Mouse (Mus musculus): ENCODE measurements around the gene Cacna1d. TPM values are rescaled to one million over a fixed set of nuclear protein-coding genes. Genes with fewer than 3 reads are reported as not detected.

The Cacna1d gene
- polyA plus RNA-seq, 1 experiment from 2014 or later: 2.2 TPM

GRCm38 (mm10) chr14:30528961-30529360, 37.7 kb upstream of the Cacna1d start:
- H3K4me1 ChIP-seq (replicated peaks; ENCODE audit: control insufficient read depth, insufficient read depth): no peaks in the 10 kb centered on the region
- H3K27me3 ChIP-seq (ENCODE audit: control insufficient read depth, insufficient read depth, low read length): no peaks in the 10 kb centered on the region
- H3K9ac ChIP-seq (ENCODE audit: low read length): no peak overlapping the region
- no peak for DNase-seq (ENCODE audit: low spot score)
- H3K4me2 ChIP-seq (replicated peaks; ENCODE audit: low read depth): no peak overlapping the region
- no peak overlapping the region for H3K27ac ChIP-seq (replicated peaks)
- H3K9me3 ChIP-seq (ENCODE audit: control insufficient read depth, low read length): no peaks in the 10 kb centered on the region
- no peak for TF ChIP-seq EP300 (optimal IDR thresholded peaks at IDR 0.05)
- TF ChIP-seq CTCF (IDR thresholded peaks at IDR 0.05; ENCODE audit: low read depth): no peak
- WGBS: 74% methylated on average over 5 of the region's 5 CpGs
- H3K36me3 ChIP-seq (ENCODE audit: control insufficient read depth, insufficient read depth, low read length): peaks cover 14% of the 10 kb centered on the region
- no peak overlapping the region for H3K4me3 ChIP-seq (ENCODE audit: low read depth, low read length)
- ATAC-seq (ENCODE audit: low FRiP score, low TSS enrichment): no peak

- TF ChIP-seq EP300 (optimal IDR thresholded peaks at IDR 0.05) (no peak), CTCF (IDR thresholded peaks at IDR 0.05; ENCODE audit: low read depth) (no peak)
These were observed 37.1 kb upstream of the Cacna1d start for GRCm38 (mm10) chr14:30528392-30528791.

GRCm38 (mm10) chr14:30523356-30523755, 32.1 kb upstream of the Cacna1d start:
- peaks cover 38% of the 10 kb centered on the region for H3K36me3 ChIP-seq (ENCODE audit: control insufficient read depth, insufficient read depth, low read length)
- DNase-seq (ENCODE audit: low spot score) (no peak), ATAC-seq (ENCODE audit: low FRiP score, low TSS enrichment) (no peak)
- TF ChIP-seq EP300 (optimal IDR thresholded peaks at IDR 0.05): no peak
- TF ChIP-seq CTCF (IDR thresholded peaks at IDR 0.05; ENCODE audit: low read depth): no peak
- H3K4me1 ChIP-seq (replicated peaks; ENCODE audit: control insufficient read depth, insufficient read depth): no peaks in the 10 kb centered on the region
- no peak overlapping the region for H3K4me2 ChIP-seq (replicated peaks; ENCODE audit: low read depth)
- H3K9ac ChIP-seq (ENCODE audit: low read length): no peak overlapping the region
- no peak overlapping the region for H3K4me3 ChIP-seq (ENCODE audit: low read depth, low read length)
- H3K27ac ChIP-seq (replicated peaks): no peak overlapping the region
- no peaks in the 10 kb centered on the region for H3K27me3 ChIP-seq (ENCODE audit: control insufficient read depth, insufficient read depth, low read length)
- 78% methylated on average over 6 of the region's 6 CpGs for WGBS
- no peaks in the 10 kb centered on the region for H3K9me3 ChIP-seq (ENCODE audit: control insufficient read depth, low read length)

More at GRCm38 (mm10) chr14:30528392-30528791, 37.1 kb upstream of the Cacna1d start:
- Histone ChIP-seq H3K9me3 (ENCODE audit: control insufficient read depth, low read length) (no peaks in the 10 kb centered on the region), H3K9ac (ENCODE audit: low read length) (no peak overlapping the region), H3K4me3 (ENCODE audit: low read depth, low read length) (no peak overlapping the region), H3K4me1 (replicated peaks; ENCODE audit: control insufficient read depth, insufficient read depth) (no peaks in the 10 kb centered on the region), H3K36me3 (ENCODE audit: control insufficient read depth, insufficient read depth, low read length) (peaks cover 18% of the 10 kb centered on the region), H3K4me2 (replicated peaks; ENCODE audit: low read depth) (no peak overlapping the region), H3K27me3 (ENCODE audit: control insufficient read depth, insufficient read depth, low read length) (no peaks in the 10 kb centered on the region), H3K27ac (replicated peaks) (no peak overlapping the region)
- no peak for ATAC-seq (ENCODE audit: low FRiP score, low TSS enrichment)
- 89% methylated on average over 10 of the region's 10 CpGs for WGBS
- no peak for DNase-seq (ENCODE audit: low spot score)

GRCm38 (mm10) chr14:30519323-30519722, 28.1 kb upstream of the Cacna1d start:
- no peaks in the 10 kb centered on the region for H3K9me3 ChIP-seq (ENCODE audit: control insufficient read depth, low read length)
- H3K4me3 ChIP-seq (ENCODE audit: low read depth, low read length): no peak overlapping the region
- H3K9ac ChIP-seq (ENCODE audit: low read length): no peak overlapping the region
- H3K27ac ChIP-seq (replicated peaks): no peak overlapping the region
- H3K4me1 ChIP-seq (replicated peaks; ENCODE audit: control insufficient read depth, insufficient read depth): no peaks in the 10 kb centered on the region
- WGBS: 89% methylated on average over 5 of the region's 5 CpGs
- peaks cover 30% of the 10 kb centered on the region for H3K36me3 ChIP-seq (ENCODE audit: control insufficient read depth, insufficient read depth, low read length)
- H3K4me2 ChIP-seq (replicated peaks; ENCODE audit: low read depth): no peak overlapping the region
- H3K27me3 ChIP-seq (ENCODE audit: control insufficient read depth, insufficient read depth, low read length): no peaks in the 10 kb centered on the region
- no peak for DNase-seq (ENCODE audit: low spot score)
- no peak for TF ChIP-seq CTCF (IDR thresholded peaks at IDR 0.05; ENCODE audit: low read depth)
- no peak for TF ChIP-seq EP300 (optimal IDR thresholded peaks at IDR 0.05)
- ATAC-seq (ENCODE audit: low FRiP score, low TSS enrichment): no peak

GRCm38 (mm10) chr14:30515931-30516723, 24.9 kb upstream of the Cacna1d start:
- no peaks in the 10 kb centered on the region for H3K4me1 ChIP-seq (replicated peaks; ENCODE audit: control insufficient read depth, insufficient read depth)
- TF ChIP-seq CTCF (IDR thresholded peaks at IDR 0.05; ENCODE audit: low read depth) (peak; percentile 81), EP300 (optimal IDR thresholded peaks at IDR 0.05) (no peak)
- H3K4me3 ChIP-seq (ENCODE audit: low read depth, low read length): no peak overlapping the region
- no peak overlapping the region for H3K4me2 ChIP-seq (replicated peaks; ENCODE audit: low read depth)
- H3K9ac ChIP-seq (ENCODE audit: low read length): no peak overlapping the region
- peak; percentile 74 for ATAC-seq (ENCODE audit: low FRiP score, low TSS enrichment)
- H3K9me3 ChIP-seq (ENCODE audit: control insufficient read depth, low read length): no peaks in the 10 kb centered on the region
- H3K27ac ChIP-seq (replicated peaks): no peak overlapping the region
- no peak for DNase-seq (ENCODE audit: low spot score)
- H3K27me3 ChIP-seq (ENCODE audit: control insufficient read depth, insufficient read depth, low read length): no peaks in the 10 kb centered on the region
- H3K36me3 ChIP-seq (ENCODE audit: control insufficient read depth, insufficient read depth, low read length): peaks cover 11% of the 10 kb centered on the region
- 80% methylated on average over 13 of the region's 13 CpGs for WGBS

GRCm38 (mm10) chr14:30512896-30513295, 21.6 kb upstream of the Cacna1d start:
- ATAC-seq (ENCODE audit: low FRiP score, low TSS enrichment) (no peak), DNase-seq (ENCODE audit: low spot score) (no peak)
- H3K4me3 ChIP-seq (ENCODE audit: low read depth, low read length): no peak overlapping the region
- 72% methylated on average over 5 of the region's 5 CpGs for WGBS
- H3K9me3 ChIP-seq (ENCODE audit: control insufficient read depth, low read length): no peaks in the 10 kb centered on the region
- no peak overlapping the region for H3K4me2 ChIP-seq (replicated peaks; ENCODE audit: low read depth)
- no peaks in the 10 kb centered on the region for H3K4me1 ChIP-seq (replicated peaks; ENCODE audit: control insufficient read depth, insufficient read depth)
- peaks cover 11% of the 10 kb centered on the region for H3K36me3 ChIP-seq (ENCODE audit: control insufficient read depth, insufficient read depth, low read length)
- no peak overlapping the region for H3K9ac ChIP-seq (ENCODE audit: low read length)
- no peaks in the 10 kb centered on the region for H3K27me3 ChIP-seq (ENCODE audit: control insufficient read depth, insufficient read depth, low read length)
- TF ChIP-seq CTCF (IDR thresholded peaks at IDR 0.05; ENCODE audit: low read depth): no peak
- TF ChIP-seq EP300 (optimal IDR thresholded peaks at IDR 0.05): no peak
- no peak overlapping the region for H3K27ac ChIP-seq (replicated peaks)

Measured in stomach, postnatal 0 days (tissue).